Mouse (Mus musculus) neural tube, embryonic 13.5 days (tissue): ENCODE measurements around the gene Ereg. TPM values are rescaled to one million over a fixed set of nuclear protein-coding genes. Genes with fewer than 3 reads are reported as not detected.
A peak's percentile ranks its signal among the peaks of the same experiment; 100 is the strongest.

ENCODE experiments used
- ATAC-seq: fragments of 200-750 bp; cut with Nextera tagmentation; 2 replicates; pipeline ENCODE4 v1.8.0; 2017; ENCODE audit warnings: low read depth, mild to moderate bottlenecking, moderate TSS enrichment, moderate library complexity
- H3K27ac ChIP-seq: fragments of 300-500 bp; sonication (generic); replicated peaks from 2 replicates; pipeline ENCODE4 v1.5.1; 2015; ENCODE audit warnings: moderate library complexity, mild to moderate bottlenecking, inconsistent platforms
- H3K27me3 ChIP-seq: fragments of 300-500 bp; sonication (generic); 2 replicates; pipeline ENCODE4 v1.6.1; 2015; ENCODE audit warnings: mild to moderate bottlenecking, inconsistent platforms
- H3K36me3 ChIP-seq: fragments of 300-500 bp; sonication (generic); 2 replicates; pipeline ENCODE4 v1.6.1; 2015; ENCODE audit warnings: mild to moderate bottlenecking, inconsistent platforms
- H3K4me1 ChIP-seq: fragments of 300-500 bp; sonication (generic); replicated peaks from 2 replicates; pipeline ENCODE4 v1.6.1; 2015; ENCODE audit warnings: inconsistent platforms
- H3K4me2 ChIP-seq: fragments of 300-500 bp; sonication (generic); 2 replicates; pipeline ENCODE4 v1.6.1; 2015; ENCODE audit warnings: inconsistent platforms, mild to moderate bottlenecking, moderate library complexity
- H3K4me3 ChIP-seq: fragments of 300-500 bp; sonication (generic); 2 replicates; pipeline ENCODE4 v1.5.1; 2015; ENCODE audit warnings: mild to moderate bottlenecking, inconsistent platforms
- H3K9ac ChIP-seq: fragments of 300-500 bp; sonication (generic); 2 replicates; pipeline ENCODE4 v1.6.1; 2015; ENCODE audit warnings: moderate library complexity, mild to moderate bottlenecking, inconsistent platforms
- H3K9me3 ChIP-seq: fragments of 300-500 bp; sonication (generic); 2 replicates; pipeline ENCODE4 v1.6.1; 2016; ENCODE audit warnings: inconsistent platforms
- WGBS: fragments of 180-500 bp; shearing (Covaris S2); methylation state at CpG from one replicate; pipeline ENCODE4 v1.1.7; 2015; 5-methylcytosine and 5-hydroxymethylcytosine counted together
- polyA plus RNA-seq: library from polyadenylated mRNA; unstranded; fragments of >200 nt; fragmentation: Nextera tagmentation; extraction: Ambion mirVana; gene quantifications from 2 replicates; pipeline ENCODE4 v1.2.1, GENCODE M21; 2015

Ereg gene
- polyA plus RNA-seq, 1 experiment from 2014 or later: not detected

DNA sequence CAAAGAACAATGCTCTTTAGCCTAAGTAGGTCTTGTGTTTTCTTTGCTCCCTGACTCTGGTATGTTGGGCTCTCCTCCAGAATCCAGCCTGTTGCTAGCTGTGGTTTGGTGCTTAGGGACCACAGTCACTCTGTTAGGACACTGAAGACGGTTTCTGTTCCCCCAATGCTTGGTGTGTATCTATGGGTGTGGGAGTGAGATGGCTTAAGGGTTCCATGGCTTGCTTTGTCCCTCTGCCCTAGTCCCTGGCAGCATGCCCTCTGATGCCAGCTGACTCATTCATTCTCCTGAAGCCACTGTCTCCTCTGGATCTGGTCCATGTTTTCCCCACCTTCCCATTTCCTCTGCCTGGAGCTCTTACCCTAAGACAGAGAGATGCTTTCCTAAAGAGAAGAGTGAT is 40.2 kb downstream of the Ereg start:
- Histone ChIP-seq H3K36me3 (no peaks in the 10 kb centered on the region), H3K9ac (no peak overlapping the region), H3K4me3 (no peak overlapping the region), H3K27ac (no peak overlapping the region), H3K9me3 (no peaks in the 10 kb centered on the region), H3K4me2 (no peak overlapping the region), H3K4me1 (no peaks in the 10 kb centered on the region), H3K27me3 (no peaks in the 10 kb centered on the region)
- WGBS: 84% methylated on average over 1 of the region's 1 CpGs
- no peak for ATAC-seq

- H3K27ac ChIP-seq: no peak overlapping the region
- ATAC-seq: no peak
Measured at GRCm38 (mm10) chr5:91118618-91119017, 44.2 kb downstream of the Ereg start.

DNA sequence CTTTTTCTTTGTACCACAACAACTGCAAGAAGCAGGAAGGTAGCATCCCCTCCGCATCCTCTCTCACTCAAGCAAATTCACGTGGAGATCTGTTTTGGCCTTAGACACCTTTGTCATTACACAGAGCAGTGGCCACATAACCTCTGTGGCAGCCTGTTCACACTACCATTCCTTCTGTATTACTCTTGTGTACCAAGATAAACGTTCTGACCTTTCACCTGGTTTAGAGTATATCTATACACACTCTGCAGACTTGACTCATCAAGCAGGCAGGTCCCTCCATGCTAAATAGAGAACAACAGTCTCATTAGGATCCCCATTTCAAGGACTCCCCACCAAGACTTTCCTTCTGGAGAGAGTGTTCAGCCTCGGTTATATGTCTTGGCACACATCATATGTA is 49.0 kb downstream of the Ereg start:
- Histone ChIP-seq H3K4me3 (no peak overlapping the region), H3K9ac (no peak overlapping the region), H3K4me2 (no peak overlapping the region), H3K36me3 (no peaks in the 10 kb centered on the region), H3K4me1 (no peaks in the 10 kb centered on the region), H3K27ac (no peak overlapping the region), H3K27me3 (no peaks in the 10 kb centered on the region), H3K9me3 (no peaks in the 10 kb centered on the region)
- 84% methylated on average over 4 of the region's 4 CpGs for WGBS
- no peak for ATAC-seq

More at GRCm38 (mm10) chr5:91118618-91119017, 44.2 kb downstream of the Ereg start:
- Histone ChIP-seq H3K27me3 (no peaks in the 10 kb centered on the region), H3K4me1 (no peaks in the 10 kb centered on the region), H3K9me3 (no peaks in the 10 kb centered on the region), H3K4me2 (no peak overlapping the region), H3K4me3 (no peak overlapping the region), H3K9ac (no peak overlapping the region), H3K36me3 (no peaks in the 10 kb centered on the region)

GRCm38 (mm10) chr5:91124140-91124539 is 49.7 kb downstream of the Ereg start:
- H3K4me2 ChIP-seq: no peak overlapping the region
- H3K27ac ChIP-seq: no peak overlapping the region
- H3K9me3 ChIP-seq: no peaks in the 10 kb centered on the region
- H3K27me3 ChIP-seq: no peaks in the 10 kb centered on the region
- H3K9ac ChIP-seq: no peak overlapping the region
- H3K4me1 ChIP-seq: no peaks in the 10 kb centered on the region
- no peak overlapping the region for H3K4me3 ChIP-seq
- H3K36me3 ChIP-seq: no peaks in the 10 kb centered on the region
- 87% methylated on average over 2 of the region's 2 CpGs for WGBS
- no peak for ATAC-seq

DNA sequence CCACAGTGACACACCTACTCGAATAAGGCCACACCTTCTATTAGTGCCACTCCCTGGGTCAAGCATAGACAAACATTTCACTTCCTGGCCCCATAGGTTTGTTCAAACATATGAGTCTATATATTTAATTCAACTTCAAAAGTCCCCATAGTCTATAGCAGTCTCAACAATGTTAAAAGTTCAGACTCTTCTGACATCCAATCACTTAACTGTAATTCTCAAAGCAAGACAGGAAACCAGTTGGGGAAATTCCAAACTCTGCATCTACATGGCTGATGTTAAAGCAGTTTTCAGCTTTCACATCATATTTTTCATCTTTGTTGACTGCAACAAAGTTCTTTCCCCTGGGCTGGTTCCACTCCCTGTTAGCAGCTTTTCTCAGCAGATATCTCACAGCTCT is 52.2 kb downstream of the Ereg start:
- no peak for ATAC-seq
- WGBS: 81% methylated on average over 1 of the region's 1 CpGs
- H3K27me3 ChIP-seq: no peaks in the 10 kb centered on the region

GRCm38 (mm10) chr5:91134961-91135360 is 60.5 kb downstream of the Ereg start:
- no peak for ATAC-seq
- Histone ChIP-seq H3K27ac (no peak overlapping the region), H3K27me3 (peaks cover 12% of the 10 kb centered on the region), H3K9ac (no peak overlapping the region), H3K9me3 (no peaks in the 10 kb centered on the region), H3K4me3 (no peak overlapping the region), H3K36me3 (no peaks in the 10 kb centered on the region), H3K4me1 (peaks cover 8% of the 10 kb centered on the region), H3K4me2 (no peak overlapping the region)
- WGBS: 50% methylated on average over 1 of the region's 1 CpGs

More for the DNA sequence above, 52.2 kb downstream of the Ereg start:
- Histone ChIP-seq H3K36me3 (no peaks in the 10 kb centered on the region), H3K4me2 (no peak overlapping the region), H3K4me1 (no peaks in the 10 kb centered on the region), H3K9ac (no peak overlapping the region), H3K9me3 (no peaks in the 10 kb centered on the region), H3K27ac (no peak overlapping the region), H3K4me3 (no peak overlapping the region)

DNA sequence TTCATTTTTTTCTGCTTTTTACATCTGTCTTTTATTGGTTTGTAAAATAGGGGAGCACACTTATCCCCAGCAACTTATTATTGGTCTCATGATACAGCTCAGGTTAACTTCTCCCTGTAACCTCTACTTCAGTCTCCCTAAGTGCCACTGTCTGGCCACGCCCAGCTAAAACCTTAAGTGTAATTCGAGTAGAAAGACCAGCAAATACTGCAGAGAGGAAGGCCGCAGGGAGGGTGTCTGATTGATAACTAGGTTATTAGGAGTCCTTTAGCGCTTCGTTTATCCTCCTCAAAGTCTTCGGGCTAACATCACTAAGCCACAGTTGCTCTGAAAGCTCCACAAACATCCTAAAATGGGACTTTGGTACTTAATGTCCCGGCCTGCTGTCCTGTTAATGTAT is 64.5 kb downstream of the Ereg start:
- Histone ChIP-seq H3K27ac (no peak overlapping the region), H3K9ac (no peak overlapping the region; the same call in 1 of the 2 replicates), H3K27me3 (peaks cover 31% of the 10 kb centered on the region), H3K9me3 (no peaks in the 10 kb centered on the region), H3K4me2 (peak overlapping the region; percentile 85), H3K36me3 (no peaks in the 10 kb centered on the region), H3K4me3 (peak overlapping the region; percentile 57), H3K4me1 (peaks cover 8% of the 10 kb centered on the region)
- ATAC-seq: peak; percentile 32; the same call in 1 of the 2 replicates
- WGBS: 2% methylated on average over 7 of the region's 7 CpGs

DNA sequence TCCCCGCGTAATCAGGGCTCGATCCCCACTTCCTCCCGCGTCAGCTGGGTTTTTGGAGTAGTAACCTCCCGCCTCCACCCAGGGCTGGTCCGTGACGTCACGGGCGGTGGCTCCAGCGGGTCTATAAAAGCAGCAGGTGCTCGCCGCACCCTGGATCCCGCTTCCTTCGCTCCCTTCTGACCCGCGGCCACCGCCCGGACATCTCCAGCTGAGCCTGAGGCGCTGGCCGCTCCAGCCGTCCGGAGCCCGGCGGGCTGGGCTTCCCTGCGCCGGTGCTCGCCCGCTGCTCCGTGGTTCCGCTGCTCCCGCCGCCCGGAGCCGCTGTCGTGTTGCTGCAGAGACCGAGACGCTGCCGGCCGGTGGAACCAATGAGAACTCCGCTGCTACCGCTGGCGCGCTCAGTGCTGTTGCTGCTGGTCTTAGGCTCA is 65.0 kb downstream of the Ereg start, which contains the start of gene Areg:
Areg (plus strand) TSS at position 154 of the 428 bp plus-strand sequence.
- Histone ChIP-seq H3K9me3 (no peaks in the 10 kb centered on the region), H3K4me1 (peaks cover 8% of the 10 kb centered on the region), H3K4me3 (peak within 1 kb of the TSS; percentile 57), H3K27me3 (peaks cover 31% of the 10 kb centered on the region), H3K36me3 (no peaks in the 10 kb centered on the region), H3K27ac (no peak within 1 kb of the TSS), H3K9ac (peak within 1 kb of the TSS; percentile 63), H3K4me2 (peak within 1 kb of the TSS; percentile 85)
- peak; percentile 95 for ATAC-seq
- WGBS: 0% methylated on average over 44 of the region's 44 CpGs

- Histone ChIP-seq H3K9me3 (no peaks in the 10 kb centered on the region), H3K36me3 (no peaks in the 10 kb centered on the region)
- 46% methylated on average over 13 of the region's 13 CpGs for WGBS
Measured at GRCm38 (mm10) chr5:91140896-91141448, 66.5 kb downstream of the Ereg start.

More at GRCm38 (mm10) chr5:91140896-91141448, 66.5 kb downstream of the Ereg start:
- Histone ChIP-seq H3K4me1 (peaks cover 8% of the 10 kb centered on the region), H3K27me3 (peaks cover 31% of the 10 kb centered on the region), H3K27ac (no peak overlapping the region), H3K9ac (no peak overlapping the region), H3K4me3 (no peak overlapping the region), H3K4me2 (no peak overlapping the region)
- ATAC-seq: no peak

Other genes starting within 250 kb of the Ereg start
- gene Cxcl1, start 183.4 kb upstream of the Ereg start, polyA plus RNA-seq: not detected in 2 replicates
- not detected in 2 replicates for gene Cxcl2, start 170.8 kb upstream of the Ereg start, polyA plus RNA-seq
- 97.4 and 98.2 TPM in 2 replicates for gene Mthfd2l, start 143.5 kb upstream of the Ereg start, polyA plus RNA-seq
- 0.14 and 0.25 TPM in 2 replicates for gene Epgn, start 47.2 kb upstream of the Ereg start, polyA plus RNA-seq
- 1.8 and 2.6 TPM in 2 replicates for gene Areg, start 65.0 kb downstream of the Ereg start, polyA plus RNA-seq